In genomic region chr1:60795677-60796205, GRCm38 (mm10) we compare ENCODE assay signal across 21 mouse cellular contexts.
A peak's percentile ranks its signal among the peaks of the same experiment; 100 is the strongest.
DNase-seq lines count a peak whose midpoint lies in the region; ATAC-seq and TF ChIP-seq lines count a peak whose summit lies in the region.
"Had no signal": no experiment of that assay in that cellular context is flagged by ENCODE, and none has a peak within 500 bp of the region (broad histone marks: within the 10 kb centered on the region; RNA-seq: fewer than 3 reads in every experiment).

No protein-coding gene starts in this region.

- 72% methylated on average over 3 of the region's 3 CpGs for WGBS in intestine, postnatal 0 days

- ATAC-seq in intestine, postnatal 0 days, result no peak
- ATAC-seq: forebrain, embryonic 16.5 days; hindbrain, embryonic 16.5 days had no signal

- no peaks in the 10 kb centered on the region for H3K36me3 ChIP-seq in intestine, postnatal 0 days (ENCODE audit: control insufficient read depth, insufficient read depth)
- H3K36me3 ChIP-seq: embryonic facial prominence, embryonic 13.5 days; forebrain, embryonic 12.5 days; hindbrain, embryonic 12.5 days had no signal

- H3K27me3 ChIP-seq in intestine, postnatal 0 days (replicated peaks; ENCODE audit: control insufficient read depth, insufficient read depth, low read length), result no peaks in the 10 kb centered on the region
- H3K27me3 ChIP-seq: embryonic facial prominence, embryonic 13.5 days; forebrain, embryonic 12.5 days; hindbrain, embryonic 12.5 days had no signal

- DNase-seq in frontal cortex, adult 2 months (ENCODE audit: extremely low spot score in 1 of 2, low spot score in 1 of 2), result peak; percentile 33 to 53
- DNase-seq in frontal cortex, postnatal 10 days (ENCODE audit: low spot score in 2 of 2), result no peak
- peak; percentile 39 to 44 for DNase-seq in left cerebral cortex, adult 18-20 months (ENCODE audit: low spot score in 2 of 2)
- DNase-seq in left cerebral cortex, postnatal 10 days (ENCODE audit: extremely low spot score in 1 of 2, low spot score in 2 of 2), result no peak
- peak; percentile 85 for DNase-seq in brain, adult 2 months (ENCODE audit: low read depth, low spot score)
- peak; percentile 36 to 45 for DNase-seq in left cerebral cortex, postnatal 36 days (ENCODE audit: low spot score in 2 of 2)
- DNase-seq in layer of hippocampus, adult 9-11 months, result no peak
- DNase-seq: adrenal gland, postnatal 10 days; cerebellum, adult 18-20 months; cerebellum, adult 9-11 months; cerebellum, postnatal 36 days; gastrocnemius, adult 2 months; gastrocnemius, postnatal 25 days; heart, postnatal 10 days; heart, postnatal 4 days had no signal

- H3K4me3 ChIP-seq in intestine, postnatal 0 days (ENCODE audit: low read depth, low read length), result no peak overlapping the region
- H3K4me3 ChIP-seq: embryonic facial prominence, embryonic 13.5 days; forebrain, embryonic 12.5 days; gastrocnemius, adult 2 months; hindbrain, embryonic 12.5 days had no signal

- TF ChIP-seq CTCF in intestine, postnatal 0 days (IDR thresholded peaks at IDR 0.05; ENCODE audit: low read depth), result no peak

- H3K27ac ChIP-seq in intestine, postnatal 0 days (ENCODE audit: low read depth, low read length), result no peak overlapping the region
- H3K27ac ChIP-seq: embryonic facial prominence, embryonic 13.5 days; forebrain, embryonic 12.5 days; gastrocnemius, adult 2 months; hindbrain, embryonic 12.5 days had no signal

- no peaks in the 10 kb centered on the region for H3K9me3 ChIP-seq in intestine, postnatal 0 days (ENCODE audit: control insufficient read depth)
- H3K9me3 ChIP-seq: embryonic facial prominence, embryonic 13.5 days; forebrain, embryonic 12.5 days; hindbrain, embryonic 12.5 days had no signal

- no peak overlapping the region for H3K4me2 ChIP-seq in intestine, postnatal 0 days (replicated peaks; ENCODE audit: low read depth)
- H3K4me2 ChIP-seq: embryonic facial prominence, embryonic 13.5 days; forebrain, embryonic 12.5 days; hindbrain, embryonic 12.5 days had no signal

- H3K9ac ChIP-seq in intestine, postnatal 0 days (ENCODE audit: low read depth, low read length), result no peak overlapping the region
- H3K9ac ChIP-seq: embryonic facial prominence, embryonic 13.5 days; forebrain, embryonic 12.5 days; hindbrain, embryonic 12.5 days had no signal

- H3K4me1 ChIP-seq in intestine, postnatal 0 days (replicated peaks; ENCODE audit: control insufficient read depth, insufficient read depth, low read length), result no peaks in the 10 kb centered on the region
- H3K4me1 ChIP-seq: hindbrain, embryonic 12.5 days had no signal

- intact Hi-C loops in left cerebral cortex, postnatal 10 days (cut with DNase I), result no loop called here
- intact Hi-C loops in left cerebral cortex, postnatal 36 days (cut with DNase I), result no loop called here

Comparison
In these comparisons a context has a peak if more than half of its experiments do, and no peak if none do; other contexts are left out.
1. DNase-seq: peak in frontal cortex, adult 2 months (2 of 2), left cerebral cortex, adult 18-20 months (2 of 2), brain, adult 2 months (single experiment) and left cerebral cortex, postnatal 36 days (2 of 2); none in frontal cortex, postnatal 10 days (0 of 2), left cerebral cortex, postnatal 10 days (0 of 2) and layer of hippocampus, adult 9-11 months (single experiment).